Comparison of ENCODE assay signal across 26 mouse cellular contexts in the genomic region with DNA sequence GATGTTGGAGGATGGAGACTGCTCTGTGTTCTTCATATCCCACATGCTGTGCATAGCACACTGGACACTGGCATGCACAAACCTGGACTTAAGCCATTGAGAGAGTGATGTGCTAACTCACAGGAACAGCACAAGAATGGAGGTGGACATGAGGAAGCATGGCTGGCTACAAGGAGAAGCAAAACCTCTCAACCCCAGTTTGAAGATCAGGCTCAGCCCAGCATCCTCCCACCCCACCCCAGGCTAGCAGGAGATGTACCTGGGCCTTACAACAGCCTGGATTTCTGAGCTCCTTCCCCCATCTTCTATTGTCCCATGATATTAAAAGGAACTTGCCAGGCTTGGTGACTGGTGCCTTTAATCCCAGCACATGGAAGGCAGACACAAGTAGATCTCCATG.
DNase-seq lines count a peak whose midpoint lies in the region; ATAC-seq and TF ChIP-seq lines count a peak whose summit lies in the region.
"Had no signal": no experiment of that assay in that cellular context is flagged by ENCODE, and none has a peak within 500 bp of the region (broad histone marks: within the 10 kb centered on the region; RNA-seq: fewer than 3 reads in every experiment).

No protein-coding gene starts in this region.

- no peaks in the 10 kb centered on the region for H3K36me3 ChIP-seq in embryonic facial prominence, embryonic 12.5 days
- no peaks in the 10 kb centered on the region for H3K36me3 ChIP-seq in embryonic facial prominence, embryonic 10.5 days (replicated peaks)
- H3K36me3 ChIP-seq in heart, embryonic 10.5 days = 0 out of 2 replicates have a peak, but pooled peaks cover 3% of the 10 kb centered on the region
- H3K36me3 ChIP-seq in embryonic facial prominence, embryonic 14.5 days (ENCODE audit: control insufficient read depth, insufficient read depth, low read length) = 0 out of 2 replicates have a peak, but pooled peaks cover 3% of the 10 kb centered on the region
- no peaks in the 10 kb centered on the region for H3K36me3 ChIP-seq in limb, embryonic 15.5 days
- H3K36me3 ChIP-seq in lung, postnatal 0 days (ENCODE audit: insufficient read depth, low read length) = no peaks in the 10 kb centered on the region
- H3K36me3 ChIP-seq: forebrain, embryonic 12.5 days; forebrain, embryonic 15.5 days; heart, embryonic 13.5 days; hindbrain, embryonic 10.5 days; hindbrain, embryonic 13.5 days; intestine, embryonic 15.5 days had no signal

- H3K27ac ChIP-seq in embryonic facial prominence, embryonic 12.5 days = peak overlapping the region; percentile 65; the same call in 1 of the 2 replicates
- H3K27ac ChIP-seq in embryonic facial prominence, embryonic 10.5 days (replicated peaks) = no peak overlapping the region
- no peak overlapping the region for H3K27ac ChIP-seq in heart, embryonic 10.5 days
- peak overlapping the region; percentile 76; the same call in 1 of the 2 replicates for H3K27ac ChIP-seq in embryonic facial prominence, embryonic 14.5 days (replicated peaks; ENCODE audit: low read depth, low read length)
- H3K27ac ChIP-seq in limb, embryonic 15.5 days = peak overlapping the region; percentile 12
- H3K27ac ChIP-seq in lung, postnatal 0 days (ENCODE audit: low read length) = no peak overlapping the region
- H3K27ac ChIP-seq: forebrain, embryonic 12.5 days; forebrain, embryonic 15.5 days; hindbrain, embryonic 10.5 days; hindbrain, embryonic 13.5 days; intestine, embryonic 15.5 days had no signal

- no peak overlapping the region for H3K4me3 ChIP-seq in embryonic facial prominence, embryonic 12.5 days
- no peak overlapping the region for H3K4me3 ChIP-seq in embryonic facial prominence, embryonic 10.5 days
- no peak overlapping the region for H3K4me3 ChIP-seq in heart, embryonic 10.5 days
- H3K4me3 ChIP-seq in embryonic facial prominence, embryonic 14.5 days (ENCODE audit: low read depth, low read length) = no peak overlapping the region
- no peak overlapping the region for H3K4me3 ChIP-seq in limb, embryonic 15.5 days
- H3K4me3 ChIP-seq in lung, postnatal 0 days (ENCODE audit: low read depth, low read length) = no peak overlapping the region
- H3K4me3 ChIP-seq: erythroblast, embryonic 14.5 days; forebrain, embryonic 12.5 days; forebrain, embryonic 15.5 days; heart, embryonic 13.5 days; hindbrain, embryonic 10.5 days; hindbrain, embryonic 13.5 days; intestine, embryonic 15.5 days had no signal

- H3K9me3 ChIP-seq in embryonic facial prominence, embryonic 12.5 days = no peaks in the 10 kb centered on the region
- no peaks in the 10 kb centered on the region for H3K9me3 ChIP-seq in embryonic facial prominence, embryonic 10.5 days
- H3K9me3 ChIP-seq in heart, embryonic 10.5 days = no peaks in the 10 kb centered on the region
- H3K9me3 ChIP-seq in embryonic facial prominence, embryonic 14.5 days (ENCODE audit: control insufficient read depth, low read length) = no peaks in the 10 kb centered on the region
- no peaks in the 10 kb centered on the region for H3K9me3 ChIP-seq in limb, embryonic 15.5 days
- H3K9me3 ChIP-seq in lung, postnatal 0 days (ENCODE audit: low read length) = no peaks in the 10 kb centered on the region
- H3K9me3 ChIP-seq: forebrain, embryonic 12.5 days; forebrain, embryonic 15.5 days; heart, embryonic 13.5 days; hindbrain, embryonic 10.5 days; hindbrain, embryonic 13.5 days; intestine, embryonic 15.5 days had no signal

- no peak for TF ChIP-seq EP300 in lung, postnatal 0 days (IDR thresholded peaks at IDR 0.05)

- H3K27me3 ChIP-seq in embryonic facial prominence, embryonic 12.5 days = no peaks in the 10 kb centered on the region
- H3K27me3 ChIP-seq in embryonic facial prominence, embryonic 10.5 days (replicated peaks; ENCODE audit: low read depth, poor library complexity, severe bottlenecking) = no peaks in the 10 kb centered on the region
- H3K27me3 ChIP-seq in heart, embryonic 10.5 days (ENCODE audit: insufficient read depth, poor library complexity, severe bottlenecking) = no peaks in the 10 kb centered on the region
- H3K27me3 ChIP-seq in embryonic facial prominence, embryonic 14.5 days (replicated peaks; ENCODE audit: control insufficient read depth, insufficient read depth, low read length) = no peaks in the 10 kb centered on the region
- no peaks in the 10 kb centered on the region for H3K27me3 ChIP-seq in limb, embryonic 15.5 days
- no peaks in the 10 kb centered on the region for H3K27me3 ChIP-seq in lung, postnatal 0 days (replicated peaks; ENCODE audit: insufficient read depth, low read length)
- H3K27me3 ChIP-seq: heart, embryonic 13.5 days; hindbrain, embryonic 13.5 days; intestine, embryonic 15.5 days had no signal

- H3K4me2 ChIP-seq in embryonic facial prominence, embryonic 12.5 days (replicated peaks) = no peak overlapping the region
- H3K4me2 ChIP-seq in embryonic facial prominence, embryonic 14.5 days (ENCODE audit: low read depth, low read length) = no peak overlapping the region
- no peak overlapping the region for H3K4me2 ChIP-seq in limb, embryonic 15.5 days
- no peak overlapping the region for H3K4me2 ChIP-seq in lung, postnatal 0 days (replicated peaks; ENCODE audit: low read depth, low read length)
- H3K4me2 ChIP-seq: forebrain, embryonic 12.5 days; forebrain, embryonic 15.5 days; heart, embryonic 13.5 days; hindbrain, embryonic 13.5 days; intestine, embryonic 15.5 days had no signal

- no peak for ATAC-seq in embryonic facial prominence, embryonic 12.5 days (ENCODE audit: insufficient number of reproducible peaks, insufficient read depth, low FRiP score, low TSS enrichment)
- ATAC-seq in embryonic facial prominence, embryonic 14.5 days (ENCODE audit: low read depth) = no peak
- no peak for ATAC-seq in limb, embryonic 15.5 days (ENCODE audit: insufficient number of reproducible peaks, low FRiP score, low TSS enrichment, low read depth)
- ATAC-seq in lung, postnatal 0 days = no peak
- ATAC-seq: activated CD4-positive, CD25-positive, alpha-beta regulatory T cell, adult 4 months; forebrain, embryonic 15.5 days; hindbrain, embryonic 16.5 days; intestine, embryonic 15.5 days had no signal

- DNase-seq in embryonic facial prominence, embryonic 10.5 days (ENCODE audit: low spot score) = no peak
- DNase-seq in heart, embryonic 10.5 days (ENCODE audit: low spot score) = peak; percentile 57
- DNase-seq in heart, postnatal 4 days = no peak
- no peak for DNase-seq in embryonic facial prominence, embryonic 14.5 days (ENCODE audit: low spot score)
- no peak for DNase-seq in adrenal gland, adult 2 months
- DNase-seq in lung, postnatal 0 days (ENCODE audit: low spot score) = no peak
- DNase-seq: adrenal gland, postnatal 10 days; adrenal gland, postnatal 36 days; cerebellum, adult 11 months; cerebellum, adult 8-10 months; cerebellum, postnatal 10 days; cerebellum, postnatal 36 days; gastrocnemius, postnatal 14 days; heart, adult 18-20 months; kidney, adult 11 months had no signal

- peaks cover 51% of the 10 kb centered on the region for H3K4me1 ChIP-seq in embryonic facial prominence, embryonic 12.5 days
- peaks cover 53% of the 10 kb centered on the region for H3K4me1 ChIP-seq in embryonic facial prominence, embryonic 10.5 days
- peaks cover 30% of the 10 kb centered on the region for H3K4me1 ChIP-seq in heart, embryonic 10.5 days
- H3K4me1 ChIP-seq in embryonic facial prominence, embryonic 14.5 days (ENCODE audit: control insufficient read depth, insufficient read depth, low read length) = peaks cover 88% of the 10 kb centered on the region
- H3K4me1 ChIP-seq in limb, embryonic 15.5 days = peaks cover 78% of the 10 kb centered on the region
- H3K4me1 ChIP-seq in lung, postnatal 0 days (ENCODE audit: insufficient read depth, low read depth, low read length) = peaks cover 18% of the 10 kb centered on the region; the same call in 1 of the 2 replicates

- TF ChIP-seq CTCF in lung, postnatal 0 days (IDR thresholded peaks at IDR 0.05) = no peak

- H3K9ac ChIP-seq in embryonic facial prominence, embryonic 12.5 days = no peak overlapping the region
- H3K9ac ChIP-seq in embryonic facial prominence, embryonic 14.5 days (ENCODE audit: low read depth, low read length) = no peak overlapping the region
- H3K9ac ChIP-seq in limb, embryonic 15.5 days = no peak overlapping the region
- H3K9ac ChIP-seq in lung, postnatal 0 days (replicated peaks; ENCODE audit: low read depth) = no peak overlapping the region
- H3K9ac ChIP-seq: forebrain, embryonic 12.5 days; forebrain, embryonic 15.5 days; heart, embryonic 13.5 days; hindbrain, embryonic 13.5 days; intestine, embryonic 15.5 days had no signal

Comparison
In these comparisons a context has a peak if more than half of its experiments do, and no peak if none do; other contexts are left out.
1. H3K27ac ChIP-seq: peak in embryonic facial prominence, embryonic 12.5 days (single experiment), embryonic facial prominence, embryonic 14.5 days (single experiment) and limb, embryonic 15.5 days (single experiment); none in embryonic facial prominence, embryonic 10.5 days (single experiment), heart, embryonic 10.5 days (single experiment) and lung, postnatal 0 days (single experiment).